Mouse (Mus musculus): ENCODE results near the gene Rbm4b.

DNA sequence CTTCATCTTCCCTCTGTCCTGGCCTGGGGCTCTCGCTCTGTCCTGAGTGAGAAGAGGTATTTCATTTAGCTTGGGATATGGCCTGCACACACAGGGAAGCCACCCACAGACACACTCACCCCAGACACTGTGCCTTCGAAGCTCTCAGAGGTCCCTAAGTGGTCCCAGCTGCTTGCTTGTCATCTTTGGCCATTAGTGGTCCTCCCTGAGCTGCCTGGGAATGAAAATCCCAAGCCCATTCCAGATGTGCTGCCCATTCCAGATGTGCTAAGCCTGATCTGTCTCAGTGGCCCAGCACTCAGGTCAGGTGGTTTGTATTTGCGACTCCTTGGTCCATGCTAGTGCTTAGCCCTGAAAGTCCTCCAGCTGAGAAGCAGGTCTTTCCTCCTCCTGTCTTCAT is 42.4 kb upstream of the Rbm4b start:
- no peak for TF ChIP-seq CTCF (conservative IDR thresholded peaks at IDR 0.05; ENCODE audit: insufficient read depth, insufficient read length, low read depth, low read length)
- TF ChIP-seq POLR2A (IDR thresholded peaks at IDR 0.05; ENCODE audit: low read depth, low read length): no peak

Measured in kidney, adult 2 months (tissue).